Mouse (Mus musculus) testis, adult 2 months (tissue): ENCODE results near the gene Agl.

Experiments
- CTCF ChIP-seq: fragments of 200-500 bp; IDR thresholded peaks from 2 replicates; pipeline ENCODE4 v1.5.1; 2012; ENCODE audit warnings: low read depth, mild to moderate bottlenecking, inconsistent platforms, low read length, moderate library complexity; ENCODE audit not compliant: control insufficient read depth, insufficient read depth, insufficient replicate concordance
- POLR2A ChIP-seq: fragments of 200-500 bp; IDR thresholded peaks from 2 replicates; pipeline ENCODE4 v1.6.1; 2012; ENCODE audit warnings: low read depth, mild to moderate bottlenecking, inconsistent platforms, low read length, moderate library complexity; ENCODE audit not compliant: control insufficient read depth

DNA sequence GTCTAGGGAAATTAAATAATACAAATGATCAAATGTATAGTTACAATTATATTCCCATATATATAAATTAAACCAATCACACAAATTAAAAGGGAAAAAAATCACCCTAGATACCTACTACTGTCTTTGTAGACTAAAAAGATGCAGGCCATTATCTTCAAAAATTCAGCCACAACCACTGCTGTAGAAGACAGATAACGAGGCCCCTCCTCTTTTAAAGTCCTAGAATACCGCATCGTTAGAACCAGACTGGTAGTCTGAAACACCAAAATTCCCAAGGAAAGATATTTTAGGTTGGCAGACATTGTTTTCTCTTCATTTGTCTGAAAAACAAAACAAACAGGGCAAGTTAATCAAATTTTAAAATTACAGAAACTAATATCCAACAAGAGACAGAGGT is 113.7 kb downstream of the Agl start:
- TF ChIP-seq POLR2A (no peak), CTCF (no peak)
